13 mouse cellular contexts compared by ENCODE assay signal in genomic region chr6:24661879-24662278, GRCm38 (mm10). TPM values are rescaled to one million over a fixed set of nuclear protein-coding genes. Genes with fewer than 3 reads are reported as not detected.
A peak's percentile ranks its signal among the peaks of the same experiment; 100 is the strongest.
DNase-seq lines count a peak whose midpoint lies in the region; ATAC-seq and TF ChIP-seq lines count a peak whose summit lies in the region.
"Had no signal": no experiment of that assay in that cellular context is flagged by ENCODE, and none has a peak within 500 bp of the region (broad histone marks: within the 10 kb centered on the region; RNA-seq: fewer than 3 reads in every experiment).

No protein-coding gene starts in this region.

- H3K9me3 ChIP-seq in heart, embryonic 13.5 days: no peaks in the 10 kb centered on the region

- peaks cover 36% of the 10 kb centered on the region for H3K4me1 ChIP-seq in heart, embryonic 13.5 days

- no peak for TF ChIP-seq POLR2A in myocyte (IDR thresholded peaks at IDR 0.05; ENCODE audit: insufficient read length, low read depth)

- peak overlapping the region; percentile 95 for H3K4me2 ChIP-seq in heart, embryonic 13.5 days
- H3K4me2 ChIP-seq in myocyte (ENCODE audit: low read depth): peak overlapping the region; percentile 81

- H3K4me3 ChIP-seq in heart, embryonic 13.5 days: no peak overlapping the region
- H3K4me3 ChIP-seq in left cerebral cortex, adult 2 months: peak overlapping the region; percentile 96; the same call in 1 of the 2 replicates
- H3K4me3 ChIP-seq in myocyte: no peak overlapping the region

- no peak for DNase-seq in heart, postnatal 4 days
- no peak for DNase-seq in left cerebral cortex, adult 2 months (ENCODE audit: extremely low spot score in 1 of 2, low spot score in 2 of 2)
- DNase-seq in left cerebral cortex, postnatal 10 days (ENCODE audit: extremely low spot score in 1 of 2, low spot score in 2 of 2): no peak
- DNase-seq in c-Kit-positive CD71-positive TER-119-positive erythroid progenitor cells, embryonic 14.5 days (ENCODE audit: low spot score): peak; percentile 10
- no peak for DNase-seq in embryo, embryonic 11 days
- DNase-seq: adrenal gland, postnatal 36 days; cerebellum, adult 2 months; heart, postnatal 10 days; kidney, postnatal 4 days; lung, postnatal 14 days; thymus, postnatal 14 days had no signal

- no peak for ATAC-seq in heart, embryonic 13.5 days (ENCODE audit: extremely low read depth, insufficient number of reproducible peaks, low FRiP score, low TSS enrichment)

- WGBS in heart, embryonic 13.5 days: 63% methylated on average over 4 of the region's 4 CpGs

- TF ChIP-seq CTCF in left cerebral cortex, adult 2 months (IDR thresholded peaks at IDR 0.05): no peak

- H3K36me3 ChIP-seq in heart, embryonic 13.5 days: no peaks in the 10 kb centered on the region
- H3K36me3 ChIP-seq in myocyte (ENCODE audit: control insufficient read depth, insufficient read depth): no peaks in the 10 kb centered on the region

- no peak overlapping the region for H3K9ac ChIP-seq in heart, embryonic 13.5 days

- no peaks in the 10 kb centered on the region for H3K27me3 ChIP-seq in heart, embryonic 13.5 days (replicated peaks)
- H3K27me3 ChIP-seq in myocyte (ENCODE audit: control insufficient read depth, insufficient read depth, insufficient read length): no peaks in the 10 kb centered on the region

- intact Hi-C loops in left cerebral cortex, adult 2 months (cut with DNase I): no loop called here
- intact Hi-C loops in left cerebral cortex, postnatal 10 days (cut with DNase I): no loop called here

- no peak overlapping the region for H3ac ChIP-seq in myocyte (ENCODE audit: control insufficient read depth, insufficient read length)

- no peak overlapping the region for H3K27ac ChIP-seq in heart, embryonic 13.5 days (replicated peaks)
- H3K27ac ChIP-seq in left cerebral cortex, adult 2 months: no peak overlapping the region

- H3K79me2 ChIP-seq in myocyte (ENCODE audit: control insufficient read depth, insufficient read depth): peaks cover 77% of the 10 kb centered on the region

TF ChIP-seq in myocyte, 11 proteins besides CTCF, POLR2A, EP300 and RAD21:
- TF ChIP-seq MYOD1 (IDR thresholded peaks at IDR 0.05; ENCODE audit: control insufficient read depth in 1 of 3, insufficient read length in 2 of 3, low read depth in 2 of 3): no peak
- no peak for TF ChIP-seq POLR2AphosphoS2 (IDR thresholded peaks at IDR 0.05; ENCODE audit: insufficient read length, low read depth)
- TF ChIP-seq SRF (IDR thresholded peaks at IDR 0.05; ENCODE audit: control insufficient read depth, insufficient read length, low read depth): no peak
- TF ChIP-seq E2F4 (IDR thresholded peaks at IDR 0.05; ENCODE audit: insufficient read depth): no peak
- TF ChIP-seq MAX (IDR thresholded peaks at IDR 0.05; ENCODE audit: low read depth): no peak
- TF ChIP-seq USF1 (IDR thresholded peaks at IDR 0.05; ENCODE audit: low read depth): no peak
- TF ChIP-seq TCF12 (IDR thresholded peaks at IDR 0.05; ENCODE audit: insufficient read depth, poor library complexity, severe bottlenecking): no peak
- no peak for TF ChIP-seq REST (IDR thresholded peaks at IDR 0.05; ENCODE audit: insufficient read depth, insufficient read length)
- TF ChIP-seq MYOG (IDR thresholded peaks at IDR 0.05; ENCODE audit: control insufficient read depth in 1 of 3, insufficient read depth in 1 of 3, insufficient read length in 2 of 3, low read depth in 2 of 3): no peak
- no peak for TF ChIP-seq CEBPB (IDR thresholded peaks at IDR 0.05; ENCODE audit: insufficient read depth, poor library complexity, severe bottlenecking)

RNA-seq across cellular contexts. Expression of gene Wasl, which starts 2.9 kb away (rescaled TPM):
- polyA plus RNA-seq in heart, embryonic 13.5 days (2015; fragmentation: Nextera tagmentation; extraction: Ambion mirVana): 45.6 and 51.6 TPM in 2 replicates
- total RNA-seq in heart, postnatal 4 days (2021): 10 to 100 TPM; 33.8 to 34.7 TPM
- total RNA-seq in left cerebral cortex, adult 2 months (2021): 100 to 1,000 TPM; 123 to 124 TPM
- total RNA-seq in left cerebral cortex, postnatal 10 days (2021): 10 to 100 TPM; 40.9 to 47.6 TPM
- polyA plus RNA-seq in myocyte (2012; fragmentation: generic; extraction: Trizol): 10.8 TPM
